Mouse (Mus musculus) brain, embryonic 14.5 days (tissue): ENCODE measurements around the gene Arpp21.

Source experiments
- CTCF ChIP-seq: fragments of 200-500 bp; IDR thresholded peaks from 2 replicates; pipeline ENCODE4 v1.5.1; 2012; ENCODE audit warnings: inconsistent platforms, mild to moderate bottlenecking, moderate library complexity, borderline replicate concordance; ENCODE audit not compliant: insufficient read depth, insufficient read length; ENCODE audit errors: extremely low read depth
- POLR2A ChIP-seq: fragments of 200-500 bp; IDR thresholded peaks from 2 replicates; pipeline ENCODE4 v1.6.1; 2012; ENCODE audit warnings: mild to moderate bottlenecking, inconsistent platforms, borderline replicate concordance; ENCODE audit not compliant: poor library complexity, insufficient read depth, insufficient read length, severe bottlenecking; ENCODE audit errors: extremely low read depth

DNA sequence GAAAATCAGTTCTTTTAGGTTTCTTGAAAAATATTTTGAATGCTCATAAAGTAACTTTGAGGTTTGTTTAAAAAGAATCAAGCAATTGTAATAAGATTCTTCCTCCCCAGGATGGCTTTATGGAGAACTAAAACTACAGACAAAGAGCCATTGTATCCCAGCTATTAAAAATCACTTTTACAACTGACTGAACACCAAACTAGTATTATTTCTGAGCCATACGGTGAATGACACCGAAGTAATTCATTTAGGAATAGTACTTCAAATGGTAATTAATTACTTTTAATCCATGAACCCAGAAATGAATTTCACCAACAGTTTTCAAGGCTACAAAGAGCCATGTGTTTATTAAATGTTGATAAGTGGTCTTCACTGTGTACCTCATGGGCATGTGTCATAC is 74.8 kb downstream of the Arpp21 start:
- TF ChIP-seq POLR2A (no peak), CTCF (no peak)
